Mouse (Mus musculus): Measurements from ENCODE around the gene Rtn4rl1. TPM values are rescaled to one million over a fixed set of nuclear protein-coding genes. Genes with fewer than 3 reads are reported as not detected.

Rtn4rl1 gene
- polyA plus RNA-seq, 1 experiment from 2014 or later, result 2.0 TPM

DNA sequence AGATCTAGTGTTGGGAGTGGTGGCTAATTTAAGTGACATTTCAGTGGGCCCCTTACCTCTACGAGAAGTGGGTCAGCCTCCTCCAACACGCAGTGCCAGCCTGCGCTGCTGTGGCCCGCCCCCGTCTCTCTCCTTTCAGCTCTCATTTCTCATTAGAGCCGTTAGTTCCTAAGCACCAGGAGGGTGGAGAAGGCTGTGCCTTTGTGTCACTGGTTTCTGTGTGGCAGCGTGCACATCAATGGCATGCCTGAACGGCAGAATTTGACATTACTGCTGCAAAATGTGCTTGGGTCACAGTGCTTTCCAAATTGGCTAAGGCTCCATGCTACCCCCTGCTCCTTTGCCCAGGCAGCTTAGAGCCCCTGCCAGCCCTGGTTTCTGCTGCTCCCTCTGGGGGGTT, 79.9 kb downstream of the Rtn4rl1 start:
- Histone ChIP-seq H3K4me2 (ENCODE audit: low read depth, low read length) (no peak overlapping the region), H3K9ac (replicated peaks) (no peak overlapping the region), H3K9me3 (ENCODE audit: low read length) (no peaks in the 10 kb centered on the region), H3K36me3 (replicated peaks; ENCODE audit: insufficient read depth, low read length) (no peaks in the 10 kb centered on the region), H3K4me3 (ENCODE audit: low read depth, low read length) (no peak overlapping the region), H3K27ac (ENCODE audit: low read depth) (no peak overlapping the region), H3K27me3 (ENCODE audit: insufficient read depth, low read length) (no peaks in the 10 kb centered on the region), H3K4me1 (ENCODE audit: insufficient read depth) (peaks cover 16% of the 10 kb centered on the region)
- TF ChIP-seq CTCF (IDR thresholded peaks at IDR 0.05; ENCODE audit: low read depth) (no peak), EP300 (IDR thresholded peaks at IDR 0.05; ENCODE audit: low read depth) (no peak)
- DNase-seq (no peak), ATAC-seq (no peak)
- WGBS (ENCODE audit: insufficient replicate concordance), result 40% methylated on average over 8 of the region's 8 CpGs

DNA sequence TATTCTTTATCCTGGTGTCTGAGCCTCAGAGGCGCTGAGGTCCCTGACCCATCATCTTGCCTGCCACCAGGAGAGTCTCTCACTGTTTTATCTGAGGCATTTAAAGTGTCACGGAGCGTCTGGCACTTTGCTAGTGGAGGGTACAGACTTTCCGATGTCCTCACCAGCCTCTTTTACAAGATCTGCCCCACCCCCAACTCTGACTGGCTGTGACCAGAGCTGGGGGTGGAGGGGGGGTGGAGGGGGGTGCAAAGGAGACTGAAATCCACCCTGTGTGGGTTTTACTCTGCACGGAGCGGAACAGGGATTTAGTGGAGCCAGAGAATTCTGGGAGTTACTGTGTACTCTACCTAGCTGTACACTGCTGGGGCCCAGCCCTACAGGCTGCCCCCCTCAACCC, 81.5 kb downstream of the Rtn4rl1 start:
- DNase-seq, result no peak
- ATAC-seq, result no peak
- Histone ChIP-seq H3K27ac (ENCODE audit: low read depth) (no peak overlapping the region), H3K4me3 (ENCODE audit: low read depth, low read length) (no peak overlapping the region), H3K4me2 (ENCODE audit: low read depth, low read length) (no peak overlapping the region), H3K9me3 (ENCODE audit: low read length) (no peaks in the 10 kb centered on the region), H3K4me1 (ENCODE audit: insufficient read depth) (peaks cover 22% of the 10 kb centered on the region), H3K36me3 (replicated peaks; ENCODE audit: insufficient read depth, low read length) (no peaks in the 10 kb centered on the region), H3K9ac (replicated peaks) (no peak overlapping the region), H3K27me3 (ENCODE audit: insufficient read depth, low read length) (no peaks in the 10 kb centered on the region)
- TF ChIP-seq EP300 (IDR thresholded peaks at IDR 0.05; ENCODE audit: low read depth), result no peak
- no peak for TF ChIP-seq CTCF (IDR thresholded peaks at IDR 0.05; ENCODE audit: low read depth)
- 64% methylated on average over 6 of the region's 6 CpGs for WGBS (ENCODE audit: insufficient replicate concordance)

- ATAC-seq (no peak), DNase-seq (no peak)
- peaks cover 25% of the 10 kb centered on the region for H3K4me1 ChIP-seq (ENCODE audit: insufficient read depth)
- H3K4me3 ChIP-seq (ENCODE audit: low read depth, low read length), result no peak overlapping the region
- TF ChIP-seq EP300 (IDR thresholded peaks at IDR 0.05; ENCODE audit: low read depth), result no peak
- no peak for TF ChIP-seq CTCF (IDR thresholded peaks at IDR 0.05; ENCODE audit: low read depth)
- no peak overlapping the region for H3K27ac ChIP-seq (ENCODE audit: low read depth)
- no peak overlapping the region for H3K9ac ChIP-seq (replicated peaks)
- H3K27me3 ChIP-seq (ENCODE audit: insufficient read depth, low read length), result peaks cover 19% of the 10 kb centered on the region; the same call in 1 of the 2 replicates
- H3K36me3 ChIP-seq (replicated peaks; ENCODE audit: insufficient read depth, low read length), result no peaks in the 10 kb centered on the region
- WGBS (ENCODE audit: insufficient replicate concordance), result 82% methylated on average over 7 of the region's 7 CpGs
- no peak overlapping the region for H3K4me2 ChIP-seq (ENCODE audit: low read depth, low read length)
- H3K9me3 ChIP-seq (ENCODE audit: low read length), result no peaks in the 10 kb centered on the region
Measured at GRCm38 (mm10) chr11:75278115-75278514, 84.5 kb downstream of the Rtn4rl1 start.

DNA sequence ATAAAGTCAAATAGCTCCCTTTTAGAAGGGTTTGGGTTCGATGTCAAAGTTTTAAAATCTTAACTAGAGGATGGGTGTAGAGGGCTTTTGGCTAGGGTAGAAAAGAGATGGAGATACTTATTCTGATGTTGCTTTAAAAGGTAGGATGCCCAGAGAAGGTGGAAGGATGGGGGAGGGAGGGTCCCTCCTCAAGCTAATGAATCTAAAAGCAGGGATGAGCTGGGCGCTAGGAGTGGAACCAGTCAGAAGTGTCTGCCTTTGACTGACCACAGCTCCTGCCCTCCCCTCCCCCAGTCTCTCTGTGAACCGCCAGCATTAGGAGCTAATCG, 85.4 kb downstream of the Rtn4rl1 start:
- H3K27ac ChIP-seq (ENCODE audit: low read depth), result no peak overlapping the region
- H3K4me2 ChIP-seq (ENCODE audit: low read depth, low read length), result peak overlapping the region; percentile 56
- DNase-seq, result no peak
- peaks cover 25% of the 10 kb centered on the region for H3K4me1 ChIP-seq (ENCODE audit: insufficient read depth)
- 0 out of 2 replicates have a peak overlapping the region, but pooled peaks have one; percentile 0 for H3K9ac ChIP-seq (replicated peaks)
- peak overlapping the region; percentile 33 for H3K4me3 ChIP-seq (ENCODE audit: low read depth, low read length)
- no peak; the same call in 1 of the 2 replicates for ATAC-seq
- H3K27me3 ChIP-seq (ENCODE audit: insufficient read depth, low read length), result peaks cover 19% of the 10 kb centered on the region; the same call in 1 of the 2 replicates
- no peaks in the 10 kb centered on the region for H3K9me3 ChIP-seq (ENCODE audit: low read length)
- no peaks in the 10 kb centered on the region for H3K36me3 ChIP-seq (replicated peaks; ENCODE audit: insufficient read depth, low read length)
- 26% methylated on average over 4 of the region's 4 CpGs for WGBS (ENCODE audit: insufficient replicate concordance)
- TF ChIP-seq CTCF (IDR thresholded peaks at IDR 0.05; ENCODE audit: low read depth) (no peak), EP300 (IDR thresholded peaks at IDR 0.05; ENCODE audit: low read depth) (no peak)

- H3K4me3 ChIP-seq (ENCODE audit: low read depth, low read length), result peak overlapping the region; percentile 33
- WGBS (ENCODE audit: insufficient replicate concordance), result 7% methylated on average over 16 of the region's 16 CpGs
- no peaks in the 10 kb centered on the region for H3K9me3 ChIP-seq (ENCODE audit: low read length)
- peaks cover 19% of the 10 kb centered on the region; the same call in 1 of the 2 replicates for H3K27me3 ChIP-seq (ENCODE audit: insufficient read depth, low read length)
- TF ChIP-seq EP300 (IDR thresholded peaks at IDR 0.05; ENCODE audit: low read depth), result no peak
- no peak for TF ChIP-seq CTCF (IDR thresholded peaks at IDR 0.05; ENCODE audit: low read depth)
- ATAC-seq, result peak; percentile 56
- H3K4me1 ChIP-seq (ENCODE audit: insufficient read depth), result peaks cover 25% of the 10 kb centered on the region
- no peaks in the 10 kb centered on the region for H3K36me3 ChIP-seq (replicated peaks; ENCODE audit: insufficient read depth, low read length)
- no peak overlapping the region for H3K27ac ChIP-seq (ENCODE audit: low read depth)
- H3K4me2 ChIP-seq (ENCODE audit: low read depth, low read length), result peak overlapping the region; percentile 56
- 0 out of 2 replicates have a peak overlapping the region, but pooled peaks have one; percentile 0 for H3K9ac ChIP-seq (replicated peaks)
- DNase-seq, result peak; percentile 60
Measured at GRCm38 (mm10) chr11:75279342-75280065, 85.9 kb downstream of the Rtn4rl1 start.

DNA sequence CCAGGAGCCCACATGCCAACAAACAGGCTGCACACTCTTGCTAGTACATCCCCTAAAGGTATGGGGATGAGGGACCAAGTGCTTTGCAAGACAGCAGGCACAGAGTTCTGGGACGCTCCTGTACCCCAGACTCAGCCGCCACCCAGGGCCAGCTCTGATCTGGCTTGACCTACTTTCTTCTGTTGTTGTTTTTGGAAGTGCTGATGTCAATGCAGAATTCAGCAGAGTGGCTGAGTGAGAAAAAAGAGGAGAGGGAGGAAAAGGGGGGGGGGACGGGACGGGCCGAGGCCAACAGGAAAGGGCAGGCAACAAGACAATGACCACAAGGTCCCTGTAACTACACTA, 86.5 kb downstream of the Rtn4rl1 start:
- no peak overlapping the region for H3K4me3 ChIP-seq (ENCODE audit: low read depth, low read length)
- peaks cover 25% of the 10 kb centered on the region for H3K4me1 ChIP-seq (ENCODE audit: insufficient read depth)
- DNase-seq, result no peak
- no peak for ATAC-seq
- H3K36me3 ChIP-seq (replicated peaks; ENCODE audit: insufficient read depth, low read length), result no peaks in the 10 kb centered on the region
- TF ChIP-seq EP300 (IDR thresholded peaks at IDR 0.05; ENCODE audit: low read depth), result no peak
- TF ChIP-seq CTCF (IDR thresholded peaks at IDR 0.05; ENCODE audit: low read depth), result no peak
- H3K4me2 ChIP-seq (ENCODE audit: low read depth, low read length), result peak overlapping the region; percentile 56
- H3K27ac ChIP-seq (ENCODE audit: low read depth), result no peak overlapping the region
- no peak overlapping the region for H3K9ac ChIP-seq (replicated peaks)
- H3K9me3 ChIP-seq (ENCODE audit: low read length), result no peaks in the 10 kb centered on the region
- WGBS (ENCODE audit: insufficient replicate concordance), result 73% methylated on average over 5 of the region's 5 CpGs
- peaks cover 19% of the 10 kb centered on the region; the same call in 1 of the 2 replicates for H3K27me3 ChIP-seq (ENCODE audit: insufficient read depth, low read length)

All from liver, postnatal 0 days (tissue).